ENCODE assay signal across 8 mouse cellular contexts in the genomic region with DNA sequence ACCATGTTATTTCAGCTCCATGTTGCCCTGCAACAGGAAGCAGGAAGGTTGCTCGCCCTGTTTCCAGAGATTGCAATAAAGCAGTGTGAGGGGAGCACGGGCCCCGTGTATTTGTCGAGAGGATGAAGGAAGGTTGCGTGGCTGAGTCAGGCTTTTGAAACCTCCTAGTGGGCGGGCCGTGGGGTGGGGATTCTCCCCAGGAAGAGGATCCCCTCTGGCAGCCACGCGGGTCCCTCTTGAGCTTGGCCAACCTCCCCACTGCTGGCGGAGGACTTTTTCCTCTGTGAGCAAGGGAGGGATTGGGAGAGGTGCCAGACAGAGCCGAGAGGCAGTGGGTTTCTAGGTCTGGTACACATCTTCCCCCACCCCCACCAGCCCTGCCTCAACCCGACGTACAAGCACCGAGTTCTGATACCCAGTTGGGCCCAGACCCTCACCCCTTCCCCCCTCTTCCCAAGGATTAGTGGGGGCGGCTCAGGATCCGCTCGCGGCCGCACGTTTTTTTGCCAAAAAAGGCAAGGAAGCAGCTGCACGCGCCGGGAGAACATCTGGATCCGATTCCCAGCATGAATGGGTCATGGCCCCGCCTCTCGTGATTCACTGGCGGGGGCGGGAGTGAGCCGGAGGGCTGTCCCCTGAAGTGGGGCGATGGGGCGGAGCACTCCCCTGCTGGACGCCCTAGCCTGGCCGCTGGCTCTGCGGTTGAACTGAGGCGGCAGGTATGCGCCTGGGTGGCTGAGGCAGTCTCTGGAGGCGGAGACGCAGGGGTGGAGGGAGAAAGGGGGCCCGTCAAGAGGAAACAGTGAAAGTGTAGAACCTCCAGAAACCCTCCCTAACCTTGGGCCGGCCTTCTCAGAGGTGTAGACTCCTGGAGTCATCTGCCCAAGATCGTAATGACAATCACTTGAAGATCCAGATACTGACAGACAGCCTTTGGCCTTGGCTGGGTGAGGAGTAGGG. TPM values are rescaled to one million over a fixed set of nuclear protein-coding genes. Genes with fewer than 3 reads are reported as not detected.
DNase-seq lines count a peak whose midpoint lies in the region; ATAC-seq lines count a peak whose summit lies in the region.

No protein-coding gene starts in this region.

- H3K4me2 ChIP-seq in kidney, embryonic 14.5 days (replicated peaks; ENCODE audit: low read depth, low read length), result peak overlapping the region; percentile 64
- peak overlapping the region; percentile 73 for H3K4me2 ChIP-seq in liver, embryonic 11.5 days

- H3K9ac ChIP-seq in kidney, embryonic 14.5 days (ENCODE audit: low read depth, low read length), result peak overlapping the region; percentile 48; the same call in 1 of the 2 replicates
- H3K9ac ChIP-seq in liver, embryonic 11.5 days (ENCODE audit: low read depth, low read length), result peak overlapping the region; percentile 61

- peak; percentile 56 for ATAC-seq in erythroblast, adult 5-6 weeks (replicated peaks; ENCODE audit: low FRiP score, poor library complexity, severe bottlenecking)
- ATAC-seq in kidney, embryonic 14.5 days (ENCODE audit: low FRiP score, low TSS enrichment), result peak; percentile 87
- peak; percentile 81 for ATAC-seq in liver, embryonic 11.5 days (replicated peaks; ENCODE audit: low FRiP score)
- peak; percentile 57 for ATAC-seq in monocyte, adult 5-6 weeks (replicated peaks; ENCODE audit: insufficient number of reproducible peaks, low FRiP score, low TSS enrichment, poor library complexity, severe bottlenecking)

- peaks cover 20% of the 10 kb centered on the region; the same call in 1 of the 2 replicates for H3K36me3 ChIP-seq in heart, embryonic 10.5 days
- peaks cover 4% of the 10 kb centered on the region; the same call in 1 of the 2 replicates for H3K36me3 ChIP-seq in kidney, embryonic 14.5 days (ENCODE audit: control insufficient read depth, insufficient read depth, low read length)
- no peaks in the 10 kb centered on the region; the same call in 1 of the 2 replicates for H3K36me3 ChIP-seq in liver, embryonic 11.5 days (ENCODE audit: control insufficient read depth, insufficient read depth, low read length)

- no peaks in the 10 kb centered on the region for H3K27me3 ChIP-seq in heart, embryonic 10.5 days (ENCODE audit: insufficient read depth, poor library complexity, severe bottlenecking)
- H3K27me3 ChIP-seq in kidney, embryonic 14.5 days (ENCODE audit: control insufficient read depth, insufficient read depth, low read length), result no peaks in the 10 kb centered on the region
- H3K27me3 ChIP-seq in liver, embryonic 11.5 days (replicated peaks; ENCODE audit: control insufficient read depth, insufficient read depth, low read length), result no peaks in the 10 kb centered on the region

- peak overlapping the region; percentile 58 for H3K4me3 ChIP-seq in heart, embryonic 10.5 days
- H3K4me3 ChIP-seq in kidney, embryonic 14.5 days (ENCODE audit: low read length), result peak overlapping the region; percentile 32
- H3K4me3 ChIP-seq in liver, embryonic 11.5 days (ENCODE audit: low read depth, low read length), result peak overlapping the region; percentile 39

- H3K4me1 ChIP-seq in heart, embryonic 10.5 days, result peaks cover 61% of the 10 kb centered on the region
- peaks cover 36% of the 10 kb centered on the region for H3K4me1 ChIP-seq in kidney, embryonic 14.5 days (ENCODE audit: control insufficient read depth, insufficient read depth, low read length)
- peaks cover 47% of the 10 kb centered on the region for H3K4me1 ChIP-seq in liver, embryonic 11.5 days (replicated peaks; ENCODE audit: control insufficient read depth, insufficient read depth, low read length)

- H3K27ac ChIP-seq in heart, embryonic 10.5 days, result peak overlapping the region; percentile 93
- peak overlapping the region; percentile 90 for H3K27ac ChIP-seq in kidney, embryonic 14.5 days (ENCODE audit: low read depth, low read length)
- peak overlapping the region; percentile 95 for H3K27ac ChIP-seq in liver, embryonic 11.5 days (ENCODE audit: low read depth, low read length)

- H3K9me3 ChIP-seq in heart, embryonic 10.5 days, result no peaks in the 10 kb centered on the region
- no peaks in the 10 kb centered on the region for H3K9me3 ChIP-seq in kidney, embryonic 14.5 days (ENCODE audit: control insufficient read depth, low read length)
- H3K9me3 ChIP-seq in liver, embryonic 11.5 days (ENCODE audit: control insufficient read depth, low read length), result no peaks in the 10 kb centered on the region

- WGBS in heart, embryonic 10.5 days, result 1% methylated on average over 41 of the region's 41 CpGs
- 1% methylated on average over 41 of the region's 41 CpGs for WGBS in kidney, embryonic 14.5 days
- WGBS in liver, embryonic 11.5 days, result 3% methylated on average over 41 of the region's 41 CpGs

- peak; percentile 15 to 27 for DNase-seq in cerebellum, adult 18-20 months
- no peak for DNase-seq in cerebellum, postnatal 36 days
- peak; percentile 96 for DNase-seq in heart, embryonic 10.5 days (ENCODE audit: low spot score)
- DNase-seq in liver, embryonic 11.5 days (ENCODE audit: low spot score), result peak; percentile 87
- peak; percentile 86 to 89 for DNase-seq in spleen, postnatal 36 days (ENCODE audit: low spot score in 2 of 2)

RNA-seq across cellular contexts. Expression of gene Sf3a3, which starts 5.8 kb away (rescaled TPM):
- total RNA-seq in erythroblast, adult 5-6 weeks (2015; ENCODE audit: low replicate concordance), result 14.2 and 24.2 TPM in 2 replicates
- 26.2 and 34.7 TPM in 2 replicates for total RNA-seq in erythroblast, adult 5-6 weeks (2017; ENCODE audit: low replicate concordance)
- polyA plus RNA-seq in heart, embryonic 10.5 days (2016; fragmentation: Nextera tagmentation; extraction: Ambion mirVana), result 137 and 180 TPM in 2 replicates
- 177 and 183 TPM in 2 replicates for polyA plus RNA-seq in kidney, embryonic 14.5 days (2014; fragmentation: Nextera tagmentation; extraction: Ambion mirVana)
- polyA plus RNA-seq in liver, embryonic 11.5 days (2014; fragmentation: Nextera tagmentation; extraction: Ambion mirVana), result 172 and 182 TPM in 2 replicates
- total RNA-seq in monocyte, adult 5-6 weeks (2017), result 67.5 to 99.3 TPM (median 98.8 TPM) in 3 replicates

RNA-seq across cellular contexts. Expression of gene Fhl3, which starts 8.3 kb away (rescaled TPM):
- total RNA-seq in erythroblast, adult 5-6 weeks (2015; ENCODE audit: low replicate concordance), result 4.2 and 7.5 TPM in 2 replicates
- 0.77 and 1.3 TPM in 2 replicates for total RNA-seq in erythroblast, adult 5-6 weeks (2017; ENCODE audit: low replicate concordance)
- 3.9 and 5.4 TPM in 2 replicates for polyA plus RNA-seq in heart, embryonic 10.5 days (2016; fragmentation: Nextera tagmentation; extraction: Ambion mirVana)
- 9.5 and 9.7 TPM in 2 replicates for polyA plus RNA-seq in kidney, embryonic 14.5 days (2014; fragmentation: Nextera tagmentation; extraction: Ambion mirVana)
- 5.1 and 6.8 TPM in 2 replicates for polyA plus RNA-seq in liver, embryonic 11.5 days (2014; fragmentation: Nextera tagmentation; extraction: Ambion mirVana)
- 0.76 to 5.1 TPM in 2 of 3 replicates, not detected in the other for total RNA-seq in monocyte, adult 5-6 weeks (2017)

RNA-seq across cellular contexts. Expression of gene Utp11, which starts 15.4 kb away (rescaled TPM):
- total RNA-seq in erythroblast, adult 5-6 weeks (2015; ENCODE audit: low replicate concordance), result 6.7 and 20.8 TPM in 2 replicates
- total RNA-seq in erythroblast, adult 5-6 weeks (2017; ENCODE audit: low replicate concordance), result 4.5 and 15.1 TPM in 2 replicates
- 53.0 and 63.6 TPM in 2 replicates for polyA plus RNA-seq in heart, embryonic 10.5 days (2016; fragmentation: Nextera tagmentation; extraction: Ambion mirVana)
- 67.9 and 93.7 TPM in 2 replicates for polyA plus RNA-seq in kidney, embryonic 14.5 days (2014; fragmentation: Nextera tagmentation; extraction: Ambion mirVana)
- polyA plus RNA-seq in liver, embryonic 11.5 days (2014; fragmentation: Nextera tagmentation; extraction: Ambion mirVana), result 73.3 and 80.5 TPM in 2 replicates
- total RNA-seq in monocyte, adult 5-6 weeks (2017), result 28.4 to 46.7 TPM (median 36.0 TPM) in 3 replicates

RNA-seq across cellular contexts. Expression of gene Inpp5b, which starts 32.9 kb away (rescaled TPM):
- 27.3 and 37.0 TPM in 2 replicates for total RNA-seq in erythroblast, adult 5-6 weeks (2015; ENCODE audit: low replicate concordance)
- total RNA-seq in erythroblast, adult 5-6 weeks (2017; ENCODE audit: low replicate concordance), result 15.2 and 15.8 TPM in 2 replicates
- polyA plus RNA-seq in heart, embryonic 10.5 days (2016; fragmentation: Nextera tagmentation; extraction: Ambion mirVana), result 19.9 and 25.5 TPM in 2 replicates
- 22.2 and 26.4 TPM in 2 replicates for polyA plus RNA-seq in kidney, embryonic 14.5 days (2014; fragmentation: Nextera tagmentation; extraction: Ambion mirVana)
- 58.2 and 63.3 TPM in 2 replicates for polyA plus RNA-seq in liver, embryonic 11.5 days (2014; fragmentation: Nextera tagmentation; extraction: Ambion mirVana)
- total RNA-seq in monocyte, adult 5-6 weeks (2017), result 30.2 to 90.4 TPM (median 33.8 TPM) in 3 replicates

RNA-seq across cellular contexts. Expression of gene Pou3f1, which starts 52.2 kb away (rescaled TPM):
- total RNA-seq in erythroblast, adult 5-6 weeks (2015; ENCODE audit: low replicate concordance), result not detected in 2 replicates
- total RNA-seq in erythroblast, adult 5-6 weeks (2017; ENCODE audit: low replicate concordance), result not detected in 2 replicates
- polyA plus RNA-seq in heart, embryonic 10.5 days (2016; fragmentation: Nextera tagmentation; extraction: Ambion mirVana), result 0.10 and 0.35 TPM in 2 replicates
- 1.6 and 1.7 TPM in 2 replicates for polyA plus RNA-seq in kidney, embryonic 14.5 days (2014; fragmentation: Nextera tagmentation; extraction: Ambion mirVana)
- polyA plus RNA-seq in liver, embryonic 11.5 days (2014; fragmentation: Nextera tagmentation; extraction: Ambion mirVana), result 0.16 and 0.21 TPM in 2 replicates
- not detected in 3 replicates for total RNA-seq in monocyte, adult 5-6 weeks (2017)

Comparison
In these comparisons a context has a peak if more than half of its experiments do, and no peak if none do; other contexts are left out.
1. DNase-seq: peak in cerebellum, adult 18-20 months (2 of 2), heart, embryonic 10.5 days (single experiment), liver, embryonic 11.5 days (single experiment) and spleen, postnatal 36 days (2 of 2); none in cerebellum, postnatal 36 days (0 of 2).
2. Peak in every context shown above with its lines, with median percentiles within 50 percentile points of each other: ATAC-seq, H3K27ac ChIP-seq and H3K4me3 ChIP-seq.